Mouse (Mus musculus) testis, adult 2 months (tissue): ENCODE measurements around the gene Mrpl54.

Source experiments
- CTCF ChIP-seq: fragments of 200-500 bp; IDR thresholded peaks from 2 replicates; pipeline ENCODE4 v1.5.1; 2012; ENCODE audit warnings: low read depth, mild to moderate bottlenecking, inconsistent platforms, low read length, moderate library complexity; ENCODE audit not compliant: control insufficient read depth, insufficient read depth, insufficient replicate concordance
- POLR2A ChIP-seq: fragments of 200-500 bp; IDR thresholded peaks from 2 replicates; pipeline ENCODE4 v1.6.1; 2012; ENCODE audit warnings: low read depth, mild to moderate bottlenecking, inconsistent platforms, low read length, moderate library complexity; ENCODE audit not compliant: control insufficient read depth

- TF ChIP-seq CTCF (no peak), POLR2A (no peak)
Measured at GRCm38 (mm10) chr10:81277676-81278075, 10.9 kb upstream of the Mrpl54 start.
